Mouse (Mus musculus): ENCODE results near the gene E2f8.

The E2f8 gene

DNA sequence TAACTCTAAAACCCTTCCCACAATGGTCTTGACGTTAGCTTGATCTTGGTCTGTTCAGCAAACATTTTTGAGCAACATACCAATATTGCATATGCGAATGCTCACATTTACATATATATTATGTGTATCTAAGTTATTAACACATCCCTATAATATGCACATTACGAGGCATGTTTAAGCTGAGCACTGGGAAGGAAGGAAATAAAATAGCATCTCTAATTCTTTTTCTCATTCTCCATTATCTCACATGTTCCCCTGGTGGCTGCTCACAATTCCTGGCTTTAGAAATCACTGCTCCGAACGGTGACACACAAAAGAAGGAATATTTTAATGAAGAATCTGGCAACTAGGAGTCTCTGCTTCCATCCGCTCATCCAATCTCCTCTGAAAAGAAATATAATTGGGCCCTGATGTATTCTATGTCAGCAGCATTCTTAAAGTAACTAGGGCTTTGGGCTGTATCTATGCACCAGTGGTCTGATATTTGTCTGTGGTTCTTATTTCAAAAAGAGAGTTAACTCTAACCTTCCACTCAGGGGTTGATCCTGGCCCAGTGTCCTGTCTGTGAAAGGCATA is 29.8 kb downstream of the E2f8 start:
- no peak for DNase-seq

DNA sequence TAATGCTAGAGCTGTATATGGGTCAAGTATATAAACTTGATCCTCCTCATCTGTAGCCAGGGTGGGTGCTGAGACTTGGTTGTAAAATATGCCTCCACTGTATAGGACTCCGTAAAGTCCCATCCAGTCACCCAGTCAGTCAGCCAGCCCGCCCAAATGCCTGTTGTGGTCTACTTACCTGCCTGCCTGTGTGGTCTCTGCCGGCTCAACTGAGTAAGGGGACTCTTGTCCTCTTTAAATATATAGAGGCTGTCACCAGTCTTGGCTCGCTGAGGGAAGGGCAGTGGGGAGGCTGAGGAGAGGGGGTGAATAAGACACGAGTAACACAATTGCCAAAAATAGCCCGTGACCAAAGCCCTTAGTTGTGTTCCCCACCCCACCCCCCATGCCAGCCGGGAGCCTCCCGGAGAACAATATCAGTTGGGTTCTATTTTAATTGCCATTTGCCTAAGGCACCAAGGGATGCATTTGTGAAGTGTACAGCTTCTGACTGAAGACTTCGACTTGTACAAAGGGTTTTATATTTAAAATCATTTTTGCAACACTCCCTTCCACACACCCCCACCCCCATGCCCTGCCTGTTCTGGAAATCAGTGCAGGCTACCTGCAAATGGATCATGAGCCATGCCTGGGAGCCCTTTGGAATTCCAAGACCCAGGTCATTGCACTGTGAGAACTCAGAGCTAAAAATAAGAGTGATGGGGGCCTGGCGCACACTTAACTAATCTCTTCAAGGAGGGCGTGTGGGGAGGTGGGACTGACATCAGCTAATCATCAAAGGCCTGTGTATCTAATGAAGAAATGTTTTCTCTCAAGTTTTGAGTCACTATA is 33.4 kb downstream of the E2f8 start, which contains the start of gene Csrp3:
Gene Csrp3, minus strand, starts transcription at position 214 of the 831 bp plus-strand sequence.
- peak; percentile 58 for DNase-seq

DNA sequence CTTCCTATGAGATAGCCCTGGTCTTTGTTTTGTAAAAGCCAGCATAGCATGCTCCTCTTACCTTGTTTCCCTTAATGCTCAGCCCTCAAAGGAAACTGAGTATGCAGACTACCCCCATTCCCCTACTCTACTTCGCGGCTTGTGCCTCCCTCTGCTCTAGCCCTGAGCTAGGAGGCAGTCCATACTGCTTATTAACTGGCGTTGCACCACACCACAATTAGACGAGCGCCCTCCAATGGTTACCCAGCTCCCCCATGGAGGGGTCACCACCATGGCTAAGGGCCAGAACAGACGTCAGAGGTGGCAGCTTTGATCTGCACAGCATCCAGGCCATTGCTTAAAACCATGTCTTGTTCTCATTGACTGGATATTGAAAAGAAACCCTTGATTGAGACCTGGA is 34.6 kb downstream of the E2f8 start:
- DNase-seq = peak; percentile 19

DNA sequence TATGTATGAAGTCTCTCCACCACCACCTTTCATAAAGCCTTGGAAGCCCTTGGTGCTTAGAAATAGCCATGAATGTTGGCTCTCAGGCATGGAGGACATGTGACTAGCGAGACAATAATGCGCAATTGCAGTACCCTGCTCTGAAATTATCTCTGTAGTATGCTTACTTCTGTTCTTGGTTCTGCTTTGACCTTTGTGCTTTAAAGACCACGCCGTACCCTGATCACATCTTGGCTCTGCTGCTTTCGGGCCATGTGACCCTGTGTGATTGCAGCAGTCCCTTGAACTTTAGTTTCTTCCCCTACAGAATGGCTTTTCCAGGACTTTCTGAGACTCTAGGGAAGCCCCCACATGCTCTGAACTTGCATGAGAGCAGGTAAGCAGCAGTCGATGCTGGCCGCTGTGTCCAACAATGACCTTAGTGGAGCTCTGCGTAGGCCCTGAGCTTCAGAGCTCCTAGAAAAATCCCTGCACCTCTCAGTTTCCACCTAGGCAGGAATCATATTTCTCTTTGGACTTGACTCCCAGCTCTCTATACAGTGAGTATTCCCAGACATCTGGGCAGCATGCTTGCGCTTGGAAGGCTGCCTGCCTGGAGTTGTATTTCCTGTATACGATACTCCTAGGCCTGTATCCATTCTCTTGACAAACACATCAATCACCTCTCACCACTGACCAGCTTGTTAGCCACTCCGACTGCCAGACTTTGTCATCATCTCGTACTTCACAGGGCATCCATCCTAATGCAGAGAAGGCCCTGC is 36.0 kb downstream of the E2f8 start:
- no peak for DNase-seq

DNA sequence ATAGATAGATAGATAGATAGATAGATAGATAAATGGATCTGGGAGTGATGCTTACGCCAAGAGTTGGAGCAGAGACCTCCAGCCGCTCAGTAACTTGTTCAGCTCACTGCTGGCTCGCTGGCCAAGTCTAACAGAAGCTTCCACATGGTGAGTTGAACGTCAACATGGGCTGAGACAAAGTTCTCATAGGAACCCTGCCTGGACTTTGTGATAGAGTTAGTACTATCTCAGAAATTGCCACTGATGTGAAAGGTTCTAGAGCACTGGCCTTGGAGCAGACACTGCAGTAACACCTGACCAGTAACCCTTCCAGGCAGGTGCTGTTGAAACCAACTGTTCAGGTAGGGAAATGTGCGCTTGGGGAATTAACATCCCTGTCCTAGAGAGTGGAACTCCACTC is 37.9 kb downstream of the E2f8 start:
- no peak for DNase-seq

DNA sequence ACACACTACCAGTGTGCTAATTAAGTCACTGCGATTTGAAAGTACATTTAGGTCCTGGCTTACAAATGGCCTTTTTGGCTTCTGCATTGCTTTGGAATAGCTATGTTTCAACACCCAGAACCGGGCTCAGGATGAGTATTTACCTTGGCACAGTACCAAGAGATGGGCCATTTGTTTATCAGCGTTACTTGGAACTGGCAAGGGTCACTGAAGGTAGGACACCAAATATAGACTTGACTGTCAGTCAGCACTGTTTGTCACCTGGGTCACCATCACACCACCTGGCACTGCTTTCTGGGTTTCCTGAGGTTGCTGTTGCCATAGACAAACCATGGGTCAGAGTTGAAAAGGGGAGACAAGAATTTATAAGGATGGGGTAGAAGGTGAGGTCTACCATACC is 39.0 kb downstream of the E2f8 start:
- DNase-seq = no peak

DNA sequence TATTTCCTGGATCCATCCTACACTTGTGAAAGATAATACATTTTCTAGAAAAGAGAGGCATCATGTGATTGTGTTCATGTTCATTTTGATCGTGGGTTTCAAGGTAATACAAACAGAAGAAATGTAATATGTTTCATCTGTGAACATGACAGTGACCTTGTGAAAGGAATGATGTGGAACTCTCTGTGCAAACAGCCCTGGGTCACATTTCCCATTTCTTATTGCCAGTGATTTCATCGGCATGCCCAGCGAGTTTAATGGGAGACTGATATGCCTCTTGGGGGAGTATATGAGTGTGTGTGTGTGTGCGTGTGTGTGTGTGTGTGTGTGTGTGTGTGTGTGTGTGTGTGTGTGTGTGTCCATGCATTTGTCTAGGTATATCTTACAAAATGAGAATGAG is 39.9 kb downstream of the E2f8 start:
- no peak for DNase-seq

DNA sequence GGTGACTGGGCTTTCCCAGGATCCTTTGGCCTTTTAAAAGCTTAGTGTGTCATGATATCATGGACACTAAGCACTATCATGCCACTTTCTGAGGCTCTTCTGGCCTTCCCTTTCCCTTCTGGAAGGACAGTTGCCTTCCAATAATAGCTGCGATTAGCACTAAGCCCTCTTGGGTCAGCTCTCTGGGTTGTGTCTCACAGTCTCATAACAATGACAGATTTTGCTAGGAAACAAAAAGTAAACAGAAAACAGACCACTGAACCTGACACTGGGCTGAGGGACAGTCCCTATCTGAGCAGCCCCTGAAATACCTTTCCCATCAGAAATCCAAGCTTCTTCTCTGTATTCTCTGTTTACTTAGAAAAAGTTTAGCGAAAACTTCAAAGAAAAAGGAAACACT is 40.9 kb downstream of the E2f8 start:
- peak; percentile 44 for DNase-seq

DNA sequence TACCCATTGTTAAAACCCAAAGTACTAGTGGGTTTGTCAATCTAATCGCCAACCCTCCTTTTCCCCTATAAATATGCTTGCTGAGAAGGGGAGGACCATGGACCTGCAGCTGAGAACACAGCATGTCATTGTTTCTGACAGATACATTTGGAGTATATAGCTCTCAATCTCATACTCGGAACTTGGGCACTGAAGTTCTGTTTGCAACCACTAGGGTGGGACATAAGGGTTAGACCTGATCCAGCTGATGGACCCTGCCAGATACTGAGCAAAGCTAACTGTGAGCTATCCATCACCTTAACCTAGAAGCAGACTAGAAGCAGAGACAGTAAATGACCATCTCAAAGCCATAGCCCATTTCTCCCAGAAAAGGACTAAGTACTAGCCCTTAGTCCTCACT is 43.0 kb downstream of the E2f8 start:
- DNase-seq = peak; percentile 12

DNA sequence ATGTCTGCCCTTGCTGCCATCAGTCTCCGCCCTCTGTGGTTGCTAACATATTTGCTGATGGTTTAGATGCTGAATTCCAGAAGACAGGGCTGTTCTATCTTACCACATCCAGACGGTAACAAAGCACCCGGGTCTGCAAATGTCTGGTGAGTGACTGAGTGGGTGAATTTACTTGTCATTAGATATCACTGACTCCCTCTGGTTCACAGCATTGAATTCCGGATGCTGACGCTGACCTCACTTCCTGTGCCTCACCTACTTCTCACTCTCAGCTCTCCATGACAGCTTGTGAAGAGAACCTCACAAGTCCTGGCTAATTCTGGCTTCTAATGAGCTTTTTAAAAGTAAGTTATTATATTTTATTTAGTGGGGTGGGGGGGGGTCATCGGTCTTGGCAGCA is 44.4 kb downstream of the E2f8 start:
- DNase-seq = no peak

DNA sequence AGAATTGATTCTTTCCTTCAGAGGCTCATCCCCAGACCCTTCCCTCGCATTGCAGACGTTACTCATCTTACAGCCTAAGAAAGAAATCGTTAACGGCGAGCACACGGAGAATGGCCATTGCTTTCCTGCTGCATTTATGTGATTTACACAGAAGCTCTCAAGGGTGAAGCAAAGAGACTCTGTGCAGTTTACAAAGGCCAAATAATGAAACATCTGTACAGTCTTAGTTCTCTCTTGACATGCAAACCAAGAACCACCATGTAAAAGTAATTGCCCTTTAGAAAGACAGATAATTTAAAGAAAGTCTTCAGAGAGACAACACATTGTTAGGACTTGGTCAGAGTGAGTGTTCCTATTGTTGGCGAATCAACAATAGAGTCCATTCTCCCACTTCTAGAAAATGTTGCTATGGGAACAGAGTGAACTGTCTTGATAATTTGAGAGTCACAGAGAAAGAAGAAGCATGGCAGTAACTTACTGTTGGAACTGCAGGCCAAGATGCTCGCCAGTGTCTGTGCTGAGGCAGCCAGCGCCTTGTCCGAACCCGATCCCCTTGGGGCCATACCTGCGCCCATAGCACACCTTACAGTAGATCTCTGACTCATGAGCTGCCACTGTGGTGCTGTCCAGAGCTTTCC is 46.3 kb downstream of the E2f8 start:
- peak; percentile 43 for DNase-seq

DNA sequence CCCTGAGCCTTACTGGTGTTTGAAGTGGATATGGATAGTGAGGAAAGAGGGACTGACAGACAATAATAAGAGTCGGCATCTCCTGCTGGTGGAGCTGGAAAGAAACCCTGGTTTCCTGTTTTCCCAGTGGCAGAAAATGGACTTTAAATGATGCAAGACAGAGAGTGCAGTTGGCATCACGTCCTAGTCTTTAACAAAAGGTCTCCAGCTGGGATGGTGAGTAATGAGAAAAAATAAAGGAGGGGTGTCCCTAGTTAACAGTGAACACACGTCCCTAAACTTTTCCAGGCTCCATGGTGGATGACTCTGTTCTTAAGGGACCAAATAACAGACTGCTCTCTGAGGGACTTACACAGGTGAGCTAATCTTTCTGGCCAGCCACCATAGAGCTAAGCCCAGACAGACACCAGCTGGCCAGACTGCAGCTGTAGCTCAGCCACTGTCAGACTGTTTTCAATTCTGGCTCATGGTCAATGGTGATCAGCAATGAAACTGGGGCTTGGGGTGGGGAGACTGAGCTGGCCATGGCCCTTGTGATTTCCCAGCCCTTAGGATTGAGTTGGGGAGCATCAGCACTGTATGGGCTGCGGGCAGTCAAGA is 46.9 kb downstream of the E2f8 start:
- DNase-seq = peak; percentile 30

DNA sequence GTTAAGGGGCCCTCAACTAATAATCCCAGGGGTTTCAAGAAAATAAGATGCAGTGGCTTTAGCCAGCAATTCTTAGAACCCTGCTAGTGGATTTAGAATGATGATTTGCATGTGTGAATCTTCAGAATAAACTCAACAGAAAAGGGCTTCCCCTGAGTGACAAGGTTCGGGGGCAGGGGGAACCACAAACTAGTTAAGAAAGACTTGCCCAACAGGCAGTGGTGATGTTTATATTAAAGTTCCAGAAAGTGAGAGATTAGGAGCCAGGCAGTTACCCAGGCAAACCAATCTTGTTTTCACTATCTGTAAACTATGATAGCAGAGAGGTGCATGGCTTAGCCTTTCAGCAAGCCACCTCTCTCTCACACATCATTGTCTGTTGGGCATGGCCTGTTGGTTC is 48.7 kb downstream of the E2f8 start:
- no peak for DNase-seq

DNA sequence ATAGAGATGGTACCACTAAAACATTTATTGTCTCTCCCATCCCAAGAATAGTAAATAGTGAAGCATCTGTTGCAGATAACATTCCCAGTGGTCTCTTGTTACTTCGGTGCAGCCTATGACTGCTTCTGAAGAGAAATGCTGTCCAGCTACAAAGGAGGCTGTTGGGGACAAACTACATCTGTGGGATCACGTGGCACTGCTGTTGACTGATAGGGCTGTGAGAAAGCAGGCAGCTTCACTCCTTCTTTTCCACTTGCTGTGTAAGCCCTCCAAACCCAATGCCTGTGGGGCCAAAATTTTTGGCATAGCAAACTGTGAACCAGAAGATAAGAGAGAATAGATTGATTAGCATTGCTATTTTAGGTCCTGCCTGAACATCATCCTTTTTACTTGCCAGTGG is 51.0 kb downstream of the E2f8 start:
- DNase-seq = no peak

DNA sequence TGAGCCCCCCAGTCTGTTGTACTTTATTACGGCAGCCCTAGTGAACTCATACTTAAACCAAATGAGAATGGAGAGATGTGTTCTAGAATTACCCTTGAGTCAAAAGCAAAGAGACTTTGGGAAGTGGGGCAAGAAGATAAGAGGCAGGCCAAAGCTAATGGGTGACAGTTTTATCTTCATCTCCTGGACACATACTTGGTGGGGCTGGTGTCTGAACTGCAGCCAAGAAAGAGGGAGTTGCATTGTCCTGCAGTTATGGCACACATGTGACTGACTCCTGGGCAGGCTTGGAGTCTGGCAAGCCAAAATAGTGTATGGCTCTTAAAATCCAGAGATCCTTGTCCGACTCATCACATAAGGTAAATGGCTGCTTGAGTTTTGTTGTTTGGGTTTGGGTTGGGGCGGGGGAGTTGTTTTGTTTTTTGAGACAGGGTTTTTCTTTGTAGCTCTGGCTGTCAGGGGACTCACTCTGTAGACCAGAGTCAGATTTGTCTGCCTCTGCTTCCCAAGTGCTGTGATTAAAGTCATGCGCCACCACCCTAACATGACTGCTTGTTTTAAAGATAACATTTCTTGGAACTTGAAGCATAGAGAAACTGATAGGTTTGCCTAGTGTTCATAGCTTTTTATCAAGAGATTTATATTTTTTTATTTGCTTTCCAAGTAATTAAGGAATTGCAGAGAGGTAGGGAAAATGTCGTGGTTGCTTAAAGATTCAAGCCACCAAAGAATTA is 52.1 kb downstream of the E2f8 start:
- no peak for DNase-seq

DNA sequence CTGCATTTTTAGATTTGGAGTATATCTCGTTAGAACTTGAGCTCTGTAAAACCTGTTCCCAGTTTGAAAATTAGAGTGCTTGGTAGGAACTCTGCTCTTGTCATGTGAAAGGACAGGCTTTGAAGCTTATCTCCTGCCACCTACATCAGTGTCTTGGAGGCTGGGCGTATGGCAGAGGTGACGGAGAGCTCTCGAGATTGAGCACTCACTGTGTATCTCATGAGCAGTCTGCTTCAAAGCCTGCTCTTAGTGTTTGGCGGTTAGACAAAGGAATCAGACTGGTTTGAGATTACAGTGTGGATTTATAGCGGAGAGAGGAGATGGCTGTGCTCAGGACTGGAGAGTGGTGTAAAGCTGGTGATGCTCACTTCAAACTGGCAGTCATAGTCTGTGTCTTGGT is 56.2 kb downstream of the E2f8 start:
- DNase-seq = no peak

DNA sequence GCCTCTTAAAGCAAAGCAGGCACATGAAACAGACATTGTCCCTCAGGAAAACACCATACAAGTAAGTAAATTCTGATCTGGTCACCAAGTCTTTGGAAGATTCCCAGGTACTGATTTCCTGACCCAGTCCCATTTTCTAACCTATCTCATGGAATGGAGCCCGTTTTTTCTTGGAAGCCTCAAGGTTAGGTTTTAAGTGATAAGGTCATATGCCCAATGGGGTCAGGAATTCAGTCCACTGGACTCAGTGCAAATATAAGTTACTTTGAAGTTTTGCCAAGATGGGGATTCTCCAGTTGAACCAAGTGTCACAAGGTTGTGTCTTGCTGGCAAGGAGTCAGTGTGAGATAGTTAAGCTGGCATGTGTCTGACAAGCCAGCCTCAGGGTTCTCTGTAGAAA is 56.7 kb downstream of the E2f8 start:
- no peak for DNase-seq

DNA sequence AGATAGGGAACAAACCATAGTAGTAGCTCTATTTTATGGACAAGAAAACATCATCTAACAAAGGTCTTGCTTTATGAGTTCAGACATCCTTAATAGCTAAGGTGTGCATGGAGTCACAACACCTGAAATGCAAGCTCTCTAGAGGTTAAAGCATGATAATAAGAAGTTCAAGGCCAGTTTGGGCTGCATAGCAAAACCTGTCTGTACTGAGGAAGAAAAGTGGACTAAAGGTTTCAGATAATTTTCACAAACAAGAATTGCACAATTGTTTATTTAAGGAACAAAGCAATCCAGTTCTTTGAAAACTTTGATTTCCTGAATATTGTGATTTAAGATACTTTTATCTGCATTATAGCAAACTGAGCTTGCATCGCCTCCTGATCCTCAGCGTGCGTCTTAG is 57.8 kb downstream of the E2f8 start:
- no peak for DNase-seq

DNA sequence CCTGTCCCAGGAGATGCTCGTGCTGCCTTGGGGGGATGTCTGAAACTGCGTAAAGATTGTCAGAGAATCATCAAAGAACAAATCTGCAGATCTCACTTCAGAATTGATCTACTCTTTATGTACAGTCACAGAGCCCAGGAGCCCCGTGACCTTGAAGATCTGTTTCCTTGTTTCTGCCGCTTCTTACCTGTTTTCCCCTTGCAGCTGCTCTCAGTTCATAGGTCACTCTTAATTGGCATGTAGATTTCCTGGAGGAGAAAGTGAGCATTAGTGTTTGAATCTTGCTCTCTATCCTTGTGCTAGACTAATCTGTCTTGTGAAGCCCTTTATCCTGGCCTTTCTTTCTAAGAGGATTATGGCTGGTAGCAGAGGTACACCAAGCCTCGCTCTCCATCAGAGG is 59.7 kb downstream of the E2f8 start:
- peak; percentile 64 for DNase-seq

All from retina, postnatal 1 day (tissue).